Mouse (Mus musculus): ENCODE measurements at regions not wholly inside any gene's neighbourhood (a gene's known extent, or its start where the extent isn't known, plus 50 kb on each side); places are given as distances from the start of the nearest gene placed in this dataset.

DNA sequence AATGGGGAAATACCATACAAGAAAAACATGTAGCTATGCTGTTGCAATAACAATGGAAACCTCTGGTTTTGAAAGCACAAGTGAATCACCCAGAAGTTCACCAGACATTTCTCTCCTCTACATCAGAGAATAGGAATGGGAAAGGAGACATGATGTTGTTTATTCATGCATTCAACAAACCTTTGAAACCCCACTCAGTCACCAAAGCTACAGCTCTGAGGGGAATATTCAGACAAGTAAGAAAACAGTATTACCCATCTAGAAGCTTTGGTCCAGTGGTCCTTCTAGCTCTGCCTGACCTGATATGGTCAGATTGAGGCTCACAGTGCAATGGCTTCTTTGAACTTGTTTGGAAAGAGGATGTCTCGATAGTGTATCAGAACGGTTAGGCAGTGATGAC, 89.0 kb upstream of the Sox11 start:
- no peak overlapping the region for H3K27ac ChIP-seq (ENCODE audit: insufficient read depth, low read length)
- WGBS = 83% methylated on average over 2 of the region's 2 CpGs
- TF ChIP-seq POLR2A (IDR thresholded peaks at IDR 0.05; ENCODE audit: borderline replicate concordance, insufficient read depth, low read length) (no peak), CTCF (IDR thresholded peaks at IDR 0.05; ENCODE audit: borderline replicate concordance, insufficient read depth, low read depth, low read length) (no peak)
- no peak for DNase-seq
- no peaks in the 10 kb centered on the region for H3K4me1 ChIP-seq (ENCODE audit: control insufficient read depth, insufficient read depth, low read length)
- H3K4me3 ChIP-seq (replicated peaks; ENCODE audit: insufficient read depth, low read depth, low read length) = no peak overlapping the region
- no peaks in the 10 kb centered on the region for H3K27me3 ChIP-seq (ENCODE audit: control insufficient read depth, insufficient read depth, low read length)

DNA sequence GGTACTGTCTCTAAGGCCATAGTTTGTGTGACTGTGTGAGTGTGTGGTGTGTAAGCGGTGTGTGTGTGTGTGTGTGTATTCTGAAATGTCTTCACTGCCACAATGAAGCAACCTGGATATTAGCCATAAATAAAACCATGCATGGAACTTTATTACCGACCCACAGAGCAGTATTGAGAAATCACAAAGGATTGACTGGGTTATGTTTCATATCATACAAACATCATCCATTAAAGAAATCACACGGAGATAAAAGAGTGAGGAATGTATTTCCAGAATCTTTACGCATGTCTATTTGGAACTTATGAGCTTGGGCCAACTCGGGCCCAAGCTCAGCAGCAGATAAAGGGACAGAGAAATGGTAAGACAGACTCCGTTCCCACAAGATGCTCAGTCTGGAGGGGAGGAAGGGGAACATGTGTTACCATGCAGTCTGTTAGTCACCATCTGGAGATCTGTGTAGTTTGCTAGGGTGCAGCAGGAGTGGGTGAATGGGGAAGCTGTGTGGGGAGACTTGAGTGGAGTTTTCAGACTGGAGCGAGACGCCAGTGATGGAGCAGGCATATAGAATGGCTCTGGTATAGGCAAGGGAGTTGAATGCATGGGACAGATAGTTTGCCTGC, 75.1 kb upstream of the Sox11 start:
- H3K27me3 ChIP-seq (ENCODE audit: control insufficient read depth, insufficient read depth, low read length) = no peaks in the 10 kb centered on the region
- no peak for DNase-seq
- WGBS = 65% methylated on average over 8 of the region's 8 CpGs
- H3K4me1 ChIP-seq (ENCODE audit: control insufficient read depth, insufficient read depth, low read length) = no peaks in the 10 kb centered on the region
- no peak overlapping the region for H3K27ac ChIP-seq (ENCODE audit: insufficient read depth, low read length)
- no peak overlapping the region for H3K4me3 ChIP-seq (replicated peaks; ENCODE audit: insufficient read depth, low read depth, low read length)
- no peak for TF ChIP-seq POLR2A (IDR thresholded peaks at IDR 0.05; ENCODE audit: borderline replicate concordance, insufficient read depth, low read length)
- no peak for TF ChIP-seq CTCF (IDR thresholded peaks at IDR 0.05; ENCODE audit: borderline replicate concordance, insufficient read depth, low read depth, low read length)

DNA sequence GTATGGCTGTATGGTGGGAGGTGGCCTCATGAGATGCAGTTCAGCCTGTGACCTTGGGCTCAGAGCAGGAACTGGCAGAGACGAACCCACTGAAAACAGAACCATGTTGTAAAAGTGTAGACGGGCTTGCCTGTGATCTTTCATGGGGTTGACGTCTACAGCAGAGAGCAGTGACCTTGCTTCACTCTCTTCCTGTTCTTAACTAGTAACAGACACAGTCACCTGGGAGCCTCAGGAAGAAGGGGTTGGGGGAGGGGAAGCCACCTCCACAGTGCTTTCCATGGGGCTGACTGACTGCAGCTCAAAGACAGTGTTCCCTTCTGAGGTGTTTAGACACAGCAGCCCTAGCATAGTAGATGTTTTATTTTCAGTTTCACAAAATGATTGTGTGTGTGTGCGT, 68.2 kb upstream of the Sox11 start:
- Histone ChIP-seq H3K4me1 (ENCODE audit: control insufficient read depth, insufficient read depth, low read length) (no peaks in the 10 kb centered on the region), H3K27me3 (ENCODE audit: control insufficient read depth, insufficient read depth, low read length) (no peaks in the 10 kb centered on the region), H3K27ac (ENCODE audit: insufficient read depth, low read length) (no peak overlapping the region), H3K4me3 (replicated peaks; ENCODE audit: insufficient read depth, low read depth, low read length) (no peak overlapping the region)
- 91% methylated on average over 4 of the region's 4 CpGs for WGBS
- TF ChIP-seq POLR2A (IDR thresholded peaks at IDR 0.05; ENCODE audit: borderline replicate concordance, insufficient read depth, low read length) (no peak), CTCF (IDR thresholded peaks at IDR 0.05; ENCODE audit: borderline replicate concordance, insufficient read depth, low read depth, low read length) (no peak)
- no peak for DNase-seq

DNA sequence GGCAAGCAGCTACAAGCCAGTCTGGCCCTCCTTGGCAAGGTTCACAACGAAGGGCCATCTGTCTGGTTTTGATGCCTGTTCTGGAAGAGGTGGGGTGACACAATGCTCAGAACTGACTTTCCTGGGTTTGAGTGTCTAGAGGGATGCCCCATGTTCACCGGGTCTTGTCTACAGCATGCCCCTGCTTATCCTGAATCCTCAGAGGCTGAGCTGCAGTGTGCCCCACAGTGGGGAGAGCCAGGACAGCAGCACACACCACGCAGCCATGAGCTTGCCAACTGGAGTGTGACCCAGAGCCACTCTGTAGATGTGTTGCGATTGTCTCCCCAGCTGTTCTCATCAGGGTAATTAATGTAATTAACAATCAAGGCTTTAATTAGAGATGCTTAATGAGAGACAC, 66.1 kb upstream of the Sox11 start:
- DNase-seq = peak in 1 of 2 experiments; percentile 1
- Histone ChIP-seq H3K27ac (ENCODE audit: insufficient read depth, low read length) (no peak overlapping the region), H3K4me3 (replicated peaks; ENCODE audit: insufficient read depth, low read depth, low read length) (no peak overlapping the region), H3K4me1 (ENCODE audit: control insufficient read depth, insufficient read depth, low read length) (no peaks in the 10 kb centered on the region), H3K27me3 (ENCODE audit: control insufficient read depth, insufficient read depth, low read length) (no peaks in the 10 kb centered on the region)
- no peak for TF ChIP-seq CTCF (IDR thresholded peaks at IDR 0.05; ENCODE audit: borderline replicate concordance, insufficient read depth, low read depth, low read length)
- no peak for TF ChIP-seq POLR2A (IDR thresholded peaks at IDR 0.05; ENCODE audit: borderline replicate concordance, insufficient read depth, low read length)
- 10% methylated on average over 4 of the region's 4 CpGs for whole genome bisulfite sequencing

DNA sequence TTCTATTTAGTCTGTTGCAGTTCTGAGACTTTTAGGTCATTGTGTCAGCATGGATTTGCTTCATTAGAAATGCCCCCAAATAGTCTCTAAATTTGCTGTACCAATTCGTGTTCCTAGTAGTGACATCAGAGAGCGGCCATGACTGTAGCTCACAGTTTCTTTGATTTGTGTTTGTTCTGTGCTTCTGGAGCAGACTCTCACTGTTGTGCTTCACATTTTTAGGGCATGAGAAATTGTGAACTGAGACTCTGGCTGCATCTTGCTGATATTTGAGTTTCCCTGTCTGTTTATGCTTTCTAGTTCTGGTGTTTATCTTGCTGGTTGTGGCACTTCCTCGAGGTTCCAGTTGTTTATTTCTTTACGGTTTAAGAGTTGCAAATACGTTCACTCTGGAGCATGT, 57.0 kb upstream of the Sox11 start:
- no peaks in the 10 kb centered on the region for H3K27me3 ChIP-seq (ENCODE audit: control insufficient read depth, insufficient read depth, low read length)
- no peak for DNase-seq
- WGBS = 85% methylated on average over 5 of the region's 5 CpGs
- no peak for TF ChIP-seq POLR2A (IDR thresholded peaks at IDR 0.05; ENCODE audit: borderline replicate concordance, insufficient read depth, low read length)
- TF ChIP-seq CTCF (IDR thresholded peaks at IDR 0.05; ENCODE audit: borderline replicate concordance, insufficient read depth, low read depth, low read length) = no peak
- no peak overlapping the region for H3K27ac ChIP-seq (ENCODE audit: insufficient read depth, low read length)
- H3K4me1 ChIP-seq (ENCODE audit: control insufficient read depth, insufficient read depth, low read length) = no peaks in the 10 kb centered on the region
- no peak overlapping the region for H3K4me3 ChIP-seq (replicated peaks; ENCODE audit: insufficient read depth, low read depth, low read length)
